Mouse (Mus musculus) midbrain, embryonic 10.5 days (tissue): ENCODE data around the gene Mri1. TPM values are rescaled to one million over a fixed set of nuclear protein-coding genes. Genes with fewer than 3 reads are reported as not detected.

Experiments used
- microRNA counts: library from miRNA; unstranded; fragments of <30 nt; microRNA quantifications from one replicate; lab custom pipeline; 2017
- microRNA-seq: library from miRNA; unstranded; fragments of <30 nt; microRNA quantifications from one replicate; pipeline ENCODE4, GENCODE M21; 2017
- polyA plus RNA-seq: library from polyadenylated mRNA; unstranded; fragments of >200 nt; fragmentation: Nextera tagmentation; extraction: Ambion mirVana; gene quantifications from 2 replicates; pipeline ENCODE4 v1.2.1, GENCODE M21; 2016

Mri1 gene
- polyA plus RNA-seq, 1 experiment from 2014 or later: 72.0 TPM

MicroRNA genes within 50 kb of the gene (microRNA counts, 519-probe panel; counts per million panel counts)
- microRNA mmu-miR-23a (lab: Ali Mortazavi, UCI) (6,119 counts per million, percentile 53 among the panel's probes with 10 or more counts), microRNA mmu-miR-27a (lab: Ali Mortazavi, UCI) (7,451 counts per million, percentile 76 among the panel's probes with 10 or more counts)

Small RNAs within 50 kb of the gene (microRNA-seq; reads per million reads assigned to microRNA genes)
- gene Mir23a (3,759 reads per million, percentile 89 among the genes with 10 or more reads in this experiment), gene Mir24-2 (not detected), gene Mir27a (95.4 reads per million, percentile 50 among the genes with 10 or more reads in this experiment), gene Mir3074-2 (not detected)

Other genes with a start within 250 kb of the Mri1 start
- gene 2210011C24Rik, start 245.2 kb downstream of the Mri1 start, polyA plus RNA-seq: 0.20 and 0.67 TPM in 2 replicates
- 7.9 and 8.0 TPM in 2 replicates for gene Palm3, start 235.9 kb downstream of the Mri1 start, polyA plus RNA-seq
- gene Il27ra, start 214.7 kb downstream of the Mri1 start, polyA plus RNA-seq: 0.17 and 0.21 TPM in 2 replicates
- gene Rln3, start 212.3 kb downstream of the Mri1 start, polyA plus RNA-seq: 0.20 TPM in 1 of 2 replicates, not detected in the other
- gene Gm10643, start 192.2 kb downstream of the Mri1 start, polyA plus RNA-seq: 0.69 and 1.6 TPM in 2 replicates
- 7.7 and 8.6 TPM in 2 replicates for gene Rfx1, start 190.5 kb downstream of the Mri1 start, polyA plus RNA-seq
- 16.3 and 17.5 TPM in 2 replicates for gene Dcaf15, start 152.6 kb downstream of the Mri1 start, polyA plus RNA-seq
- 0.09 and 0.14 TPM in 2 replicates for gene Podnl1, start 131.3 kb downstream of the Mri1 start, polyA plus RNA-seq
- gene Cc2d1a, start 109.4 kb downstream of the Mri1 start, polyA plus RNA-seq: 14.0 and 18.1 TPM in 2 replicates
- gene 4930432K21Rik, start 109.3 kb downstream of the Mri1 start, polyA plus RNA-seq: 2.4 TPM in 2 replicates
- 3.0 and 5.6 TPM in 2 replicates for gene Nanos3, start 72.1 kb downstream of the Mri1 start, polyA plus RNA-seq
- gene Zswim4, start 20.3 kb downstream of the Mri1 start, polyA plus RNA-seq: 30.4 and 39.5 TPM in 2 replicates
- gene D8Ertd738e, start 7.6 kb downstream of the Mri1 start, polyA plus RNA-seq: 363 and 389 TPM in 2 replicates
- 23.8 and 24.1 TPM in 2 replicates for gene Ccdc130, start 13.1 kb upstream of the Mri1 start, polyA plus RNA-seq
- gene Cacna1a, start 131.1 kb upstream of the Mri1 start, polyA plus RNA-seq: 6.9 and 9.2 TPM in 2 replicates